Mouse (Mus musculus) midbrain, embryonic 10.5 days (tissue): Measurements from ENCODE around the gene Robo1. TPM values are rescaled to one million over a fixed set of nuclear protein-coding genes. Genes with fewer than 3 reads are reported as not detected.
A peak's percentile ranks its signal among the peaks of the same experiment; 100 is the strongest.

Experiments
- DNase-seq: peaks from one replicate; pipeline ENCODE4 v3.0.0-alpha.2; 2017; ENCODE audit warnings: low spot score
- H3K27ac ChIP-seq: fragments of 300-500 bp; sonication (generic); replicated peaks from 2 replicates; pipeline ENCODE4 v1.5.1; 2016; ENCODE audit warnings: mild to moderate bottlenecking
- H3K27me3 ChIP-seq: fragments of 300-500 bp; sonication (generic); 2 replicates; pipeline ENCODE4 v1.6.1; 2016; ENCODE audit warnings: low read depth, mild to moderate bottlenecking; ENCODE audit not compliant: poor library complexity, severe bottlenecking
- H3K36me3 ChIP-seq: fragments of 300-500 bp; sonication (generic); 2 replicates; pipeline ENCODE4 v1.6.1; 2016; ENCODE audit warnings: mild to moderate bottlenecking, moderate library complexity
- H3K4me1 ChIP-seq: fragments of 300-500 bp; sonication (generic); 2 replicates; pipeline ENCODE4 v1.6.1; 2016
- H3K4me3 ChIP-seq: fragments of 300-500 bp; sonication (generic); 2 replicates; pipeline ENCODE4 v1.5.1; 2016; ENCODE audit warnings: mild to moderate bottlenecking, moderate library complexity
- H3K9me3 ChIP-seq: fragments of 300-500 bp; sonication (generic); replicated peaks from 2 replicates; pipeline ENCODE4 v1.6.1; 2016; ENCODE audit warnings: mild to moderate bottlenecking
- WGBS: fragments of 180-500 bp; shearing (Covaris S2); methylation state at CpG from one replicate; pipeline ENCODE4 v1.1.7; 2016; 5-methylcytosine and 5-hydroxymethylcytosine counted together
- polyA plus RNA-seq: library from polyadenylated mRNA; unstranded; fragments of >200 nt; fragmentation: Nextera tagmentation; extraction: Ambion mirVana; gene quantifications from 2 replicates; pipeline ENCODE4 v1.2.1, GENCODE M21; 2016

Gene Robo1
- polyA plus RNA-seq, 1 experiment from 2014 or later: 28.1 TPM

DNA sequence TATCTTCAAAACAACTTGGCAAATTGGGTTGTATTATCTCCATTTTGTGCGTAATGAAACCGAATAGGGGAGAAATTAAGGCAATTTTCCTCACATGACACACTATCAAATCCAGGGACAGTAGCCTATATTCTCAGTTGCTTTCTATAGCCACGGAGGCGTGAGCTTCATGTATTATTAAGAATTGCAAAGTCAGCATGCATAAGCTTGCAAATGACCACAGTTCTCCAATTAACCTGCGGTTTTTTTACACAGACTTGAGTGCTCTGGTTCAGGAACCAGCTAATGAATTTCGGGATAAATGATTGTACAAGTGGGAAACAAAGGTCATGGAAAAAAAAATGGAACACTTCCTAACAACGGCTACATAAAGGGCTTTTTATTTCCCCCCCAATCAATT lies 268.9 kb downstream of the Robo1 start:
- DNase-seq: no peak
- no peaks in the 10 kb centered on the region for H3K9me3 ChIP-seq
- H3K36me3 ChIP-seq: no peaks in the 10 kb centered on the region
- peaks cover 22% of the 10 kb centered on the region for H3K4me1 ChIP-seq
- 78% methylated on average over 7 of the region's 7 CpGs for WGBS
- no peak overlapping the region for H3K27ac ChIP-seq
- H3K27me3 ChIP-seq: no peaks in the 10 kb centered on the region
- H3K4me3 ChIP-seq: no peak overlapping the region

DNA sequence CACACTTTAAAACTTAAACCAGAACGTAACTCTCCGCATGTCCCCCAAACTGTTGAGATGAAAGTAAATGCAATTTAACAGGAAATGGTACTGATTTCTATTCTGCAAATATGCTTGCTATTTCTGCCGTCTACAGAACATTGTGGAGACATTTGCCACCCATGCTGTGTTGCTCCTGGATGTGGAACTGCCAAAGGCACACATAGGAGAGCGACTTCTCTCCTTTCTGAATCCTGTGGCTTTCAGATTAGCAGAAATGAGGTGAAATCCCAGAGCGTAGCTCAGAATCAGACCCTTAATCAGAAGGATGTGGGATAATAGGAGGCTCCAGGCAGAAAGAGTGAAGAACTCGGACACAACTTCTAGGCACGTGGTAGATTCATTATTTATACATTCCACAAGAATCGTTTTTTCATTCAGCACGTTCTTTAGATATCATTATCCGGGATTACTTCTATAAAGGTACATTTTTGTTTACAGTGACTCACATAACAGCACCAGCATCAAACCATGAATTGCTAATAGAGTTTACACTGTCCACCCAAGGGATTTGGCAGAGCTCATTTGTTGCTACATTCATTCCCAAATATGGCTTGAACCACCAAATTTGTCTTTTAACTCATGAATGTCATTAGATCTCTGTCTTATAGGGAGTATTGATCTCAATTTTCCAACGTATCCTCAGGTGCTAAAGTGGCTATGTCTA lies 276.5 kb downstream of the Robo1 start:
- Histone ChIP-seq H3K36me3 (no peaks in the 10 kb centered on the region), H3K4me3 (no peak overlapping the region), H3K27ac (no peak overlapping the region), H3K27me3 (no peaks in the 10 kb centered on the region), H3K9me3 (no peaks in the 10 kb centered on the region), H3K4me1 (peaks cover 10% of the 10 kb centered on the region)
- DNase-seq: no peak
- 82% methylated on average over 11 of the region's 11 CpGs for WGBS

DNA sequence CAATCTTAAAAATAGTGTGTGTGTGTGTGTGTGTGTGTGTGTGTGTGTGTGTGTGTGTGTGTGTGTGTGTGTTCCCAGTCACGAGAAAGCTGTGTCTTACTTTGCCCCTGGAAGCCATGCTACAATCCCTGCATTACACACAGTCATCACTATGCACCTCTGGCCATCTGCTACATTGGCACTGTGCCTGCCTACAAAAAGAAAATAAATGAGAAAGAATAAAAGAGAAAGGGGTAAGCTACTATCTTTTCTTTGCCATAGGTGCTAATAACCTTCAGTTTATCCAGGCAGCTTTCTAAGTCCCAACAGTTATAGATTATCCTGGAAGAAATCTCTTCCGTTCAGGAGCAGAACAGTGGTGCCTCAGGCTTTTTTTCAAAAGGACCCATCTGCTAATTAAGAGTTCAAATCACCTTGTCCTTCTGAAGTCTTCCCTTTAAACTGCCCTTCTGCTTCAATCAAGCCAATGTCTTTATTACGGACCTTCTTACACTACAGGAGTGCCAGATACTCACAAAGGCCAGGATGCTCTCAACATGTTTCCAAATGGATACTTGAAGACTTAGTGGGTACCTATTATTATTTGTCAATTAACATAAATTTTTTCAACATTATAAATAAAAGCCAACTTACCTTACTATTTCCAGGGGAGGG lies 277.2 kb downstream of the Robo1 start:
- Histone ChIP-seq H3K27ac (no peak overlapping the region), H3K36me3 (no peaks in the 10 kb centered on the region), H3K4me3 (no peak overlapping the region), H3K9me3 (no peaks in the 10 kb centered on the region), H3K27me3 (no peaks in the 10 kb centered on the region), H3K4me1 (peaks cover 6% of the 10 kb centered on the region; the same call in 1 of the 2 replicates)
- DNase-seq: no peak
- WGBS: 77% methylated on average over 3 of the region's 3 CpGs

DNA sequence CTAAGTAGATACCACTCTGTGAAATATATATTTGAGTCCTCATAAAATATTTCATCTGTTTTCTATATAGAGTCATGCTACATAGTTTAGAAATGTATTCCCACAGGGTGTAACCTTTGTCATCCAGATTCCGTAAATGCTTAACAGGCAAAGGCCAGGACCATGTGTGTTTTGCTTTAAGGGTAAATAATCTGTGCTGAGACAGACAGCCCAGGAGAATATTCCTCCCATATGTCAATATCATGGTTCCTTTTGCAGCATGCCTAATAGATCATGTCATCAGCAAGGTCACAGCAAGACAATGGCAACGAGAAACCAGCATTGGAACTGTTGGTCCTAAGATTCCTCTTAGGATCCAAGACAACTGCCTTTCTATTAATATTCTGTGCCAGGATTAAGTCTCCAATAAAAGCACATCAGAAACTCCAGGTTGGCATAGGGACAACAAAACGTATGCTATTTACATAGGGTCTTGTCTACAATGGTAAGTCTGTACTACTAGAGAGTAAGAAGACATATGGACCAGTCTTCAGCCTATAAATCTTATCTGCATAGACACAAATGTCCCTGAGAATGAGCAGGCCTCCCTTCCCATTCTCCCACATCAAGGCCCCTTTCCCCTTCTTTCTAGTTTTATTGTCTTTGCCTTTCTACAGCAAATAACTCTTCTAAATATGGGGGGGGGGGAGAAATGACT lies 279.4 kb downstream of the Robo1 start:
- Histone ChIP-seq H3K4me3 (no peak overlapping the region), H3K36me3 (no peaks in the 10 kb centered on the region), H3K27me3 (no peaks in the 10 kb centered on the region), H3K4me1 (peaks cover 6% of the 10 kb centered on the region; the same call in 1 of the 2 replicates), H3K9me3 (no peaks in the 10 kb centered on the region), H3K27ac (no peak overlapping the region)
- DNase-seq: no peak
- 71% methylated on average over 3 of the region's 3 CpGs for WGBS

DNA sequence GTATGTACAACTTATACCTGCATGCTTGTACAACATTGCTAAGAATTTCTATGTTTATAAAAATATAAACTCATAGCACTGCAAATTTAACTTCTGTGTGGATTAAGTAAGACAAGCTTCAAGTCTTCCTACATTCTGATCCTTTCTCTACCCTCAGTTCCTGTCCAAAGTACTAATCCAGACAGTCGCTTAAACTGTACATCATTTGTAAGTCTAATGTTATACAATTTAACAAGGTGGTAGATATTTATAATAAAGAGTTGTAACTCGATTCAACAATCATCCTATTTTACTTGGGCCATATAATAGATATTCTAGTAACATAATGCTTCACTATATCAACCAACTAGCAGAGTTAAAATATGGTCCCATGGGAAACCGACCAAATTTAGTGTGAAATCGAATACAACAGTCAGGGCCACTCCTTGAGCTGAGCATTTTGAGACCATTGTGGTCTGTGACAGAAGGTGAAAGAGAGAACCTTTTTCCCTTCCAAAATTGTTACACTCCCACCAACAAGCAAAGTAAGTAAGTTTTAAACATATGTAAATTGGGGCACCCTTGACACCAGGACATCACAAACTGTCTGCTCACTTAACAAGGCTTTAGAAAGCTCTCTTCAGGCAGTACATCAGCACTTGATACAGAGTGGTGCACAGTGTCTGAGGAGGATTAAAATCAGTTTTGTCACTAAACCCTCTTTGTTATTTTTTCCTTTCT lies 295.5 kb downstream of the Robo1 start:
- no peaks in the 10 kb centered on the region for H3K27me3 ChIP-seq
- H3K4me1 ChIP-seq: peaks cover 21% of the 10 kb centered on the region
- H3K36me3 ChIP-seq: no peaks in the 10 kb centered on the region
- 0 out of 2 replicates have a peak overlapping the region, but pooled peaks have one; percentile 6 for H3K27ac ChIP-seq
- no peak overlapping the region for H3K4me3 ChIP-seq
- H3K9me3 ChIP-seq: no peaks in the 10 kb centered on the region
- no peak for DNase-seq
- 69% methylated on average over 4 of the region's 4 CpGs for WGBS

DNA sequence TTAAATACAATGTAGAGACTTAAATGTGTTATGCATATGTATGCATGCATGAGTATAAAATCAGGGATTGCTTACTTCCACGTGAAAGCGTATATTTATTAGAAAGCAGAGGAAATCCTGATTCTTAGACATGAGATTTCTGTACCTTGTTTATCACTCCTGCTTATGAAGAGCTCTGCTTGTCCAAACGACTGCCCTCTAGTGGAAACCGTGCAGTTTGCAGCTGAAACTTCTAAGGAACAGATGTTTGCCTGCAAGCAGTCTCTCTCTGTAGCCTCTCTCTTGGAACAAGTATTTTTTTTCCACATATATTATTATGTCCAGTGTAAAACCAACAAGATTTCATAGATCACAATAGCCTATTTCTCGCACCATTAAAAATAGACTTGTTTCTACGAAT lies 297.0 kb downstream of the Robo1 start:
- Histone ChIP-seq H3K36me3 (no peaks in the 10 kb centered on the region), H3K4me3 (no peak overlapping the region), H3K4me1 (peaks cover 28% of the 10 kb centered on the region), H3K9me3 (no peaks in the 10 kb centered on the region), H3K27ac (no peak overlapping the region), H3K27me3 (no peaks in the 10 kb centered on the region)
- DNase-seq: peak; percentile 76
- 22% methylated on average over 6 of the region's 6 CpGs for WGBS

DNA sequence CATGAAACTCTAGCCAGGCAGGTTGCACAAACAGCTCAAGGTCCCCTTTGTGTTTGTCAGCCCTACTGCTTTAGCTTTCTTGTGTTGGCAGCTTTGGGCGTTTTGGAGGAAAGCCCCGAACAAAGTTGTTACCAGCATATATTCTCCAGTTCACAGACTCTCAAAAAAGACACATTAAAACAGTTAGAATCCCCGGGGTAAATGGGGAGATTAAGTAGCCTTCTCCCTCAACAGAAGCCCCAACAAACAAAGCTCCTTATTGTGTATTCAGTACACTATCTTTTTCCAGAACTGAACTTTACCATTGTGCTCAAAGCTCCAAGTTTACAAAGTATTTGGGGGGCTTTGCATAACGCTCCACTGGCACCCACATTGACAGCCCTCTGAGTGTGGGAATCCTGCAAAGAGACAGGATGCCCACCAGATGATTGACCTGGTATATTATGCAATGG lies 302.6 kb downstream of the Robo1 start:
- Histone ChIP-seq H3K36me3 (no peaks in the 10 kb centered on the region), H3K9me3 (no peaks in the 10 kb centered on the region), H3K4me1 (peaks cover 28% of the 10 kb centered on the region), H3K4me3 (no peak overlapping the region), H3K27me3 (no peaks in the 10 kb centered on the region), H3K27ac (peak overlapping the region; percentile 39; the same call in 1 of the 2 replicates)
- WGBS: 11% methylated on average over 4 of the region's 4 CpGs
- DNase-seq: peak; percentile 36

DNA sequence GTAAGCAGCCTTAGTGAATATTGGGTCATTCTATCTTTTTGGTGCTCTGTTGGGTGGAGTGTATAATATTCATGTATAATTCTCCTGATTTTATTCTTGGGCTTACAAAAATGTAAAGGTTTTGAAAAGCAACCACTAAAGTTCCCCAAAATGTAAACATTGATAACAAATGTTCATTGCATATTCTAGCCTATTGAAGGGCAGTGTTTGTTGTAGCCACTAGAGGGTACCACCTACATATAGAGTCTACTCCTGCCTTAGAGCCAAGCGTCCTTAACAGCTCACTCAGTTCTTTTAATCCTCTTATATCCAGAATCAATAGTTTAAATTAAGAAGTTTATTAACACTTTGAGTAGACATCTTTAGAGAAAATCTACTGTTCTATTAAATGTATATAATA lies 306.8 kb downstream of the Robo1 start:
- DNase-seq: no peak
- 2% methylated on average over 1 of the region's 1 CpGs for WGBS
- Histone ChIP-seq H3K27ac (no peak overlapping the region), H3K9me3 (no peaks in the 10 kb centered on the region), H3K36me3 (no peaks in the 10 kb centered on the region), H3K4me1 (peaks cover 22% of the 10 kb centered on the region), H3K4me3 (no peak overlapping the region), H3K27me3 (no peaks in the 10 kb centered on the region)

DNA sequence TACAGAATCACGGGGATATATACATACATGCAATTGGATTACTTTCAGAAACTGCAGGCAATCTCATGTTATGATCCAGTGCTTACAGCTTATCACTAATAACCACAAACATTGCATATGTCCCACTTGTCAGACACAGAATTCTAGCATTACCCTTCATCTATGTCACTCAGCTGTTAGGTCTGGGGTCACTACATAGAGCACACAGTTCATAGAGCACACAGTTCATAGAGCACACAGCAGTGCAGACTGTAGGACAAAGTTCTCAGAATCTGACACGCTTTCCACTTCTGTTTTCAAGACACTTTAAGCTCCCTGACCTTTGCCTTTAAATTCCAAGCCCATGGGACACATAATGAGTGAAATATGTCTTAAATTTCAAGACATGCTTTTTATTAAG lies 307.3 kb downstream of the Robo1 start:
- Histone ChIP-seq H3K9me3 (no peaks in the 10 kb centered on the region), H3K4me1 (peaks cover 17% of the 10 kb centered on the region), H3K36me3 (no peaks in the 10 kb centered on the region), H3K4me3 (no peak overlapping the region), H3K27me3 (no peaks in the 10 kb centered on the region), H3K27ac (no peak overlapping the region)
- 53% methylated on average over 2 of the region's 2 CpGs for WGBS
- no peak for DNase-seq

DNA sequence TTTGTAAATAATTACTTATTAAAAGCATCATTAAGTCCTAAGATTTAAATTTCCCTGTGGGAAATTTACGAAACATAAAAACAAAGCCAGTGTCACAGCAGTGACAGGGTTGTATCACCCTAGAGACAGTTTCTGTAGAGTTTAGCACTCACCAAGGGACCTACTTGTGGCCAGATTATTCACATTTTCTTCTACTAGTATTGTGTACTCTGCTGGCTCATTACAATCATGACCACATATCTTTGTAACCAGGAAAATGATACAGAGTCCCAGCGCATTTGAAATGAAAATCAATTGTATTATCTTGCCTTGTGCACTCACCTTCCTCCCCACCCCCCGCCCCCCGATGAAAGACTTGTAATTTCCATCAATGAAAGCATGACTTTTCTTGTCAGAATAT lies 314.3 kb downstream of the Robo1 start:
- Histone ChIP-seq H3K36me3 (no peaks in the 10 kb centered on the region), H3K4me3 (no peak overlapping the region), H3K27me3 (no peaks in the 10 kb centered on the region), H3K4me1 (peaks cover 8% of the 10 kb centered on the region; the same call in 1 of the 2 replicates), H3K27ac (no peak overlapping the region), H3K9me3 (no peaks in the 10 kb centered on the region)
- DNase-seq: no peak
- WGBS: 87% methylated on average over 4 of the region's 4 CpGs

DNA sequence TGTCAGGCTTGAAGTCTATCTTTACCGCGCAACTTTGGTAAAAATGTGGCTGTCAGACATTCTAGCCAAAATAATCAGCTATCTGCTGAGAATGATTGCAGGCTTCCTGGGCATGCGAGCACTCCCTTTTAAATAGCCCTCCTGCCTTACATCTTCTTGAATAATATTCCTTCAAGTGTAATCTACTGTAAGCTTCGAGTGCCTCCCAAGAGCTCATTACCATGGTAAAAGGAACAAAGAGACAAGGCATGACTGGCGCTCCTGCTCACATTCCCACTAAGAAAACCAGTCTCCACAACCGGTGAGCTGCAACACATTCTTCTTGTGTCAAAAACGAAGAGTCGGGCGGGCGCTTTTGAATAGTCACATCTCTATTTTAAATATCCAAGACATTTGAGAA lies 314.8 kb downstream of the Robo1 start:
- DNase-seq: no peak
- no peaks in the 10 kb centered on the region for H3K9me3 ChIP-seq
- peaks cover 8% of the 10 kb centered on the region; the same call in 1 of the 2 replicates for H3K4me1 ChIP-seq
- no peaks in the 10 kb centered on the region for H3K36me3 ChIP-seq
- H3K4me3 ChIP-seq: no peak overlapping the region
- WGBS: 79% methylated on average over 10 of the region's 10 CpGs
- no peak overlapping the region for H3K27ac ChIP-seq
- no peaks in the 10 kb centered on the region for H3K27me3 ChIP-seq

DNA sequence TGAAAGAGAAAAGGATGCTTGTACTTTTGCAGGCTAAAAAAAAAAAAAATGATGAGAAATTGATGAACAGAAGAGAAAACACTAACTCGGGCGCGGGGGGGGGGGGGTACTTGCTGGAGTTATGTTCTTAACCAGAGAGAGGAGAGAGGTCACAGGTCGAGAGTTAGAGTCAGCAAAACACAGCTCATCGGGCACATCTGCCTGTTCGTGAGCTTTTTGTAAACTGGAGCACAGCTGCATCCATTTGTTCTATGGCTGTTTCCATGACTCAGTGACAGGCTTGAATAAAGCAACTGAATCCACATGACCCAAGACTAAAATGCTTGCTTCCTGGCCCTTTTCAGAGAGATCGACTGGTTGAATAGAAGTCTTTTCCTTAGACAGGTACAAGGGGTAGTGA lies 325.7 kb downstream of the Robo1 start:
- no peaks in the 10 kb centered on the region for H3K27me3 ChIP-seq
- no peak overlapping the region for H3K27ac ChIP-seq
- 59% methylated on average over 6 of the region's 7 CpGs for WGBS
- no peaks in the 10 kb centered on the region for H3K36me3 ChIP-seq
- no peaks in the 10 kb centered on the region for H3K9me3 ChIP-seq
- H3K4me1 ChIP-seq: no peaks in the 10 kb centered on the region
- DNase-seq: no peak
- no peak overlapping the region for H3K4me3 ChIP-seq
